Mouse (Mus musculus): ENCODE data around the gene Fxyd2.

- no peak for TF ChIP-seq POLR2A (IDR thresholded peaks at IDR 0.05; ENCODE audit: borderline replicate concordance, control insufficient read depth, low read depth, low read length)
- no peak for TF ChIP-seq CTCF (IDR thresholded peaks at IDR 0.05; ENCODE audit: control insufficient read depth, insufficient read depth, low read length)
Measured at GRCm38 (mm10) chr9:45458363-45458762, 58.9 kb downstream of the Fxyd2 start.

Measured in bone marrow, adult 2 months (tissue).